Mouse (Mus musculus) MEL (cell line): ENCODE data around the gene Dnph1. TPM values are rescaled to one million over a fixed set of nuclear protein-coding genes. Genes with fewer than 3 reads are reported as not detected.

Experiments
- DNase-seq: peaks from one replicate; pipeline ENCODE4 v3.0.0; 2011; ENCODE audit warnings: low read depth, low spot score
- H3K27ac ChIP-seq: 2 replicates; pipeline ENCODE4 v1.5.1; 2012; ENCODE audit warnings: low read depth, mild to moderate bottlenecking, control low read depth, low read length, moderate library complexity; ENCODE audit not compliant: control insufficient read depth
- H3K27me3 ChIP-seq, 2 experiments: fragments of 150-350 bp in 1 of 2; sonication (generic) in 1 of 2; 2 replicates each; pipeline ENCODE4 v1.6.1; 2012; ENCODE audit warnings: low read length in 2 of 2, mild to moderate bottlenecking in 2 of 2, improper control_type of control experiment in 1 of 2, moderate library complexity in 1 of 2; ENCODE audit not compliant: insufficient read depth in 2 of 2, control insufficient read depth in 1 of 2
- H3K36me3 ChIP-seq, 2 experiments: 2 replicates each; pipeline ENCODE4 v1.6.1; 2012 to 2014; ENCODE audit warnings: low read length in 2 of 2, improper control_type of control experiment in 1 of 2, inconsistent platforms in 1 of 2, mild to moderate bottlenecking in 1 of 2; ENCODE audit not compliant: insufficient read depth in 2 of 2, control insufficient read depth in 1 of 2
- H3K4me1 ChIP-seq, 2 experiments: fragments of 150-350 bp in 1 of 2; sonication (generic) in 1 of 2; 2 replicates each; pipeline ENCODE4 v1.6.1; 2012; ENCODE audit warnings: low read length in 2 of 2, improper control_type of control experiment in 1 of 2, mild to moderate bottlenecking in 1 of 2; ENCODE audit not compliant: insufficient read depth in 2 of 2, control insufficient read depth in 1 of 2
- H3K4me3 ChIP-seq, 2 experiments: fragments of 150-350 bp in 1 of 2; sonication (generic) in 1 of 2; 2 replicates each; pipeline ENCODE4 v1.5.1; 2012; ENCODE audit warnings: low read depth in 2 of 2, low read length in 2 of 2, mild to moderate bottlenecking in 2 of 2, moderate library complexity in 2 of 2, control low read depth in 1 of 2, improper control_type of control experiment in 1 of 2; ENCODE audit not compliant: control insufficient read depth in 1 of 2, insufficient read depth in 1 of 2
- H3K79me2 ChIP-seq: 2 replicates; pipeline ENCODE4 v1.6.1; 2012; ENCODE audit warnings: mild to moderate bottlenecking, low read length, moderate library complexity; ENCODE audit not compliant: control insufficient read depth, poor library complexity, insufficient read depth
- H3K9ac ChIP-seq: 2 replicates; pipeline ENCODE4 v1.6.1; 2012; ENCODE audit warnings: low read depth, mild to moderate bottlenecking, control low read depth, low read length, moderate library complexity; ENCODE audit not compliant: control insufficient read depth, poor library complexity, severe bottlenecking
- H3K9me3 ChIP-seq: fragments of 150-350 bp; sonication (generic); replicated peaks from 2 replicates; pipeline ENCODE4 v1.6.1; 2012; ENCODE audit warnings: mild to moderate bottlenecking, low read length, improper control_type of control experiment, moderate library complexity; ENCODE audit not compliant: insufficient read depth
- BHLHE40 ChIP-seq: IDR thresholded peaks from 2 replicates; pipeline ENCODE4 v1.6.1; 2012; ENCODE audit warnings: low read depth, mild to moderate bottlenecking, inconsistent platforms, low read length, improper control_type of control experiment, borderline replicate concordance
- E2F4 ChIP-seq: IDR thresholded peaks from 2 replicates; pipeline ENCODE4 v1.6.1; 2011; ENCODE audit warnings: low read depth, low read length, improper control_type of control experiment, borderline replicate concordance
- GABPA ChIP-seq: IDR thresholded peaks from 2 replicates; pipeline ENCODE4 v1.6.1; 2012; ENCODE audit warnings: low read depth, mild to moderate bottlenecking, inconsistent platforms, low read length, improper control_type of control experiment, moderate library complexity
- GATA1 ChIP-seq: IDR thresholded peaks from 2 replicates; pipeline ENCODE4 v1.6.1; 2011; ENCODE audit warnings: low read depth, low read length, improper control_type of control experiment
- HCFC1 ChIP-seq: IDR thresholded peaks from 2 replicates; pipeline ENCODE4 v1.6.1; 2012; ENCODE audit warnings: low read depth, mild to moderate bottlenecking, inconsistent platforms, low read length, improper control_type of control experiment, moderate library complexity
- KAT2A ChIP-seq: conservative IDR thresholded peaks from 2 replicates; pipeline ENCODE4 v1.6.1; 2012; ENCODE audit warnings: low read depth, low read length, improper control_type of control experiment, inconsistent platforms
- MAFK ChIP-seq: IDR thresholded peaks from 2 replicates; pipeline ENCODE4 v1.6.1; 2011; ENCODE audit warnings: low read depth, mild to moderate bottlenecking, low read length, improper control_type of control experiment, borderline replicate concordance
- MEF2A ChIP-seq: IDR thresholded peaks from 2 replicates; pipeline ENCODE4 v1.6.1; 2014; ENCODE audit warnings: low read depth, mild to moderate bottlenecking, inconsistent platforms, low read length, improper control_type of control experiment; ENCODE audit not compliant: poor library complexity, insufficient replicate concordance, severe bottlenecking; ENCODE audit errors: extremely low read depth
- MYC ChIP-seq: IDR thresholded peaks from 2 replicates; pipeline ENCODE4 v1.6.1; 2011; ENCODE audit warnings: low read depth, mild to moderate bottlenecking, low read length, improper control_type of control experiment, moderate library complexity
- NELFE ChIP-seq: IDR thresholded peaks from 2 replicates; pipeline ENCODE4 v1.6.1; 2011; ENCODE audit warnings: low read depth, low read length, improper control_type of control experiment
- POLR2A ChIP-seq, 2 experiments: IDR thresholded peaks; 2 replicates each; pipeline ENCODE4 v1.6.1; 2011 to 2012; ENCODE audit warnings: low read length in 2 of 2, mild to moderate bottlenecking in 2 of 2, control low read depth in 1 of 2, improper control_type of control experiment in 1 of 2, low read depth in 1 of 2, moderate library complexity in 1 of 2; ENCODE audit not compliant: control insufficient read depth in 1 of 2, insufficient read depth in 1 of 2, poor library complexity in 1 of 2
- SIN3A ChIP-seq: IDR thresholded peaks from 2 replicates; pipeline ENCODE4 v1.6.1; 2012; ENCODE audit warnings: low read length, improper control_type of control experiment, inconsistent platforms
- UBTF ChIP-seq: IDR thresholded peaks from 2 replicates; pipeline ENCODE4 v1.6.1; 2012; ENCODE audit warnings: low read depth, mild to moderate bottlenecking, inconsistent platforms, low read length, improper control_type of control experiment, moderate library complexity, borderline replicate concordance; ENCODE audit not compliant: insufficient read depth
- USF2 ChIP-seq, 2 experiments: IDR thresholded peaks; 2 replicates each; pipeline ENCODE4 v1.6.1; 2011 to 2012; ENCODE audit warnings: improper control_type of control experiment in 2 of 2, low read length in 2 of 2, borderline replicate concordance in 1 of 2, inconsistent platforms in 1 of 2, low read depth in 1 of 2, mild to moderate bottlenecking in 1 of 2; ENCODE audit not compliant: insufficient read depth in 1 of 2
- polyA plus RNA-seq, 2 experiments: library from polyadenylated mRNA; stranded (reverse) in 1 of 2; unstranded in 1 of 2; fragments of >175 nt in 1 of 2; fragments of >200 nt in 1 of 2; gene quantifications; 2 replicates each; pipeline versions ENCODE4 v1.2.1 to v1.2.4; 2012; ENCODE audit warnings: low replicate concordance in 2 of 2, low read depth in 1 of 2; ENCODE audit not compliant: insufficient read length in 2 of 2, insufficient read depth in 1 of 2, missing spikeins in 1 of 2
- total RNA-seq: library from RNA; depleted of rRNA; stranded (reverse); fragments of 300-350 nt; gene quantifications from 2 replicates; pipeline ENCODE4 v1.2.3, GENCODE M21; 2012

The Dnph1 gene
- total and polyA plus RNA-seq, 3 experiments: 40.8 to 86.5 TPM; not detected in 1

DNA sequence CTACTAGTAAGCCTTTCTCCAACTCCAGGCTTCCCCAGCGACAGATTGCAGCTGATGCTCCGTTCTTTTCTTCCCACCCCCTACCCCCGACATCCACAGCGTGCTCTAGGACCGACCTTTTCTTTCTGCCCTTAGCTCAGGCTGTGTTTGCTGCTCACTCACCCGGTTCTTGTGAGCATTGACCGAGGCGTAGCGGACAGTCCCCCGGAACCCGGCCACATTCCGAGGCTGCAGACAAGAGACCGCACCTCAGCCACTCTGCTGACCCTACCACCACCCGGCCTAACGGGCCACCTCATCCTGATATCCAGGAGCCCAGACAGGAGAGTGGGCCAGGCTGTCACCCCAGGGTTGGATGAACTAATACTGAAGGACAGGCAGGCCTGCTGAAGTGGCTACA, 19.2 kb upstream of the Dnph1 start:
- Histone ChIP-seq H3K9me3 (no peaks in the 10 kb centered on the region), H3K4me1 (no peaks in the 10 kb centered on the region), H3K27me3 (peaks cover 0 to 9% of the 10 kb centered on the region in 2 experiments), H3K36me3 (no peaks in the 10 kb centered on the region), H3K27ac (no peak overlapping the region), H3K9ac (no peak overlapping the region), H3K4me3 (no peak overlapping the region), H3K79me2 (no peaks in the 10 kb centered on the region)
- no peak for DNase-seq
- TF ChIP-seq GABPA: no peak
- no peak for TF ChIP-seq BHLHE40
- no peak for TF ChIP-seq NELFE
- no peak for TF ChIP-seq MEF2A
- TF ChIP-seq GATA1: no peak
- no peak for TF ChIP-seq POLR2A (IDR thresholded peaks at IDR 0.05; ENCODE audit: control insufficient read depth in 1 of 2, insufficient read depth in 1 of 2, low read depth in 1 of 2, low read length in 2 of 2, poor library complexity in 1 of 2)
- no peak for TF ChIP-seq SIN3A
- no peak for TF ChIP-seq MAFK
- no peak for TF ChIP-seq E2F4
- TF ChIP-seq MYC: no peak

DNA sequence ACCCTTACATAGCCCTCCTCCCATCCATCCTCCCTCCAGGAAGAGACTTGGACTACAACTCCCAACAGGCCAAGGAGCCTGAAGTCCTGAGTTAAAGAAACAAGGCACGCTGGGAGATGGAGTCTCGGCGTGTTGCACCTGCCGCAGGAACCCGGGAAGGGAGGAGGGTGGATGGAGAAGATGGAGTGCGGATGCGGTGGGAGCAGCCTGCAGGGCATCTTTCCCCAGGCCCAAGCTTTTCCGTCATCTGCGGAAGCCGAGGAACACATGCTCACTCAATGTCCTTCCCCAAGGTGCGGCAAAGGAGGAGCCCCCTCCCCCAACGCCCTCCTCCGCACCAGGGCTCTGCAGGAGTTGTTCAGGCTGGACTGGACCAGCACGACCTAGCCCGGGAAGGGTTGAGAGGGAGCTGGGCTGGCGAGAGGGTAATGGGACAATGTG, 12.9 kb upstream of the Dnph1 start:
- H3K79me2 ChIP-seq: no peaks in the 10 kb centered on the region
- no peaks in the 10 kb centered on the region for H3K36me3 ChIP-seq
- H3K9ac ChIP-seq: no peak overlapping the region
- H3K27me3 ChIP-seq: peaks cover 0 to 4% of the 10 kb centered on the region in 2 experiments; a peak in 3 of 4 replicates
- no peaks in the 10 kb centered on the region for H3K9me3 ChIP-seq
- no peak overlapping the region for H3K4me3 ChIP-seq
- TF ChIP-seq HCFC1 (0 out of 2 replicates have a peak, but pooled peaks have one; percentile 49), E2F4 (no peak)
- DNase-seq: no peak
- H3K4me1 ChIP-seq: no peaks in the 10 kb centered on the region
- no peak overlapping the region for H3K27ac ChIP-seq

DNA sequence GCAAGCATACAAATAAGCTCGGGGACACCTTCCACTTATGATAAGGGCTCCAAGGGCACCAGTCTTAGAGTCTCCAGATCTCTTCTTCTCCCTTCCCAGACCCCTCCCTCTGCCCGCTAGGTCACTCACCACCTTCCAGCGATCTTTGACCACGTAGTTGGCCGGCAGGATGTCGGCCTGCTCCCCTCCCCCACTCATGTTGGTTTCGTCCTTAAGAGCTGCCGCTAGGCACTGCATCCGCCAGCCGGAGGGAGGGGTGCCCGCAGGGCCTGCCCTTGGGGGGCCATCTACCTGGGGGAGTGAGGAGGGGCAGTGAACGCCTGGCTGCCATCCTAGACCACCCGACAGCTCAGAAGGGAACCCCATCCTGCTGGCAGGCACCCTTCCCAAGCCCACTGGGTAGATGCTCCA, 12.5 kb upstream of the Dnph1 start:
- H3K9me3 ChIP-seq: no peaks in the 10 kb centered on the region
- no peaks in the 10 kb centered on the region for H3K36me3 ChIP-seq
- no peak overlapping the region for H3K9ac ChIP-seq
- H3K4me3 ChIP-seq: no peak overlapping the region
- no peak overlapping the region for H3K27ac ChIP-seq
- peaks cover 0 to 2% of the 10 kb centered on the region in 2 experiments; a peak in 3 of 4 replicates for H3K27me3 ChIP-seq
- H3K79me2 ChIP-seq: no peaks in the 10 kb centered on the region
- no peaks in the 10 kb centered on the region for H3K4me1 ChIP-seq
- DNase-seq: no peak
- TF ChIP-seq GABPA (no peak), USF2 (IDR thresholded peaks at IDR 0.05; ENCODE audit: borderline replicate concordance in 1 of 2, insufficient read depth in 1 of 2, low read depth in 1 of 2, low read length in 2 of 2) (no peak), SIN3A (no peak), HCFC1 (no peak), UBTF (no peak), KAT2A (no peak)
